21 mouse cellular contexts compared by ENCODE assay signal in genomic region chrX:98881085-98881484, GRCm38 (mm10). TPM values are rescaled to one million over a fixed set of nuclear protein-coding genes. Genes with fewer than 3 reads are reported as not detected.
DNase-seq lines count a peak whose midpoint lies in the region; ATAC-seq and TF ChIP-seq lines count a peak whose summit lies in the region.
"Had no signal": no experiment of that assay in that cellular context is flagged by ENCODE, and none has a peak within 500 bp of the region (broad histone marks: within the 10 kb centered on the region; RNA-seq: fewer than 3 reads in every experiment).

No protein-coding gene starts in this region.

- H3K4me3 ChIP-seq in MEL (ENCODE audit: control insufficient read depth in 1 of 2, insufficient read depth in 1 of 2, low read depth in 2 of 2, low read length in 2 of 2): no peak overlapping the region
- H3K4me3 ChIP-seq: embryonic facial prominence, embryonic 10.5 days; forebrain, embryonic 13.5 days; hindbrain, embryonic 13.5 days had no signal

- TF ChIP-seq EP300 in MEL (IDR thresholded peaks at IDR 0.05; ENCODE audit: low read depth in 1 of 2, low read length in 2 of 2): peak; percentile 63 to 84; a peak in 3 of 4 replicates

- H3K27me3 ChIP-seq in MEL (ENCODE audit: control insufficient read depth in 1 of 2, insufficient read depth in 2 of 2, low read length in 2 of 2): no peaks in the 10 kb centered on the region
- H3K27me3 ChIP-seq: forebrain, embryonic 13.5 days; hindbrain, embryonic 13.5 days had no signal

- no peak overlapping the region for H3K9ac ChIP-seq in MEL (ENCODE audit: control insufficient read depth, low read depth, low read length, poor library complexity, severe bottlenecking)
- H3K9ac ChIP-seq: forebrain, embryonic 13.5 days; forebrain, postnatal 0 days; hindbrain, embryonic 13.5 days had no signal

- no peaks in the 10 kb centered on the region for H3K79me2 ChIP-seq in MEL (ENCODE audit: control insufficient read depth, insufficient read depth, low read length, poor library complexity)

- peak; percentile 95 for ATAC-seq in common myeloid progenitor, adult 5-6 weeks (replicated peaks; ENCODE audit: low read depth, poor library complexity, severe bottlenecking)
- peak; percentile 83 for ATAC-seq in megakaryocyte, adult 5-6 weeks (ENCODE audit: poor library complexity, severe bottlenecking)
- ATAC-seq: CD4-positive, CD25-positive, alpha-beta regulatory T cell, adult 4 months; forebrain, embryonic 13.5 days; forebrain, postnatal 0 days; hindbrain, postnatal 0 days had no signal

- no peak overlapping the region for H3K27ac ChIP-seq in MEL (ENCODE audit: control insufficient read depth, low read depth, low read length)
- H3K27ac ChIP-seq: embryonic facial prominence, embryonic 10.5 days; forebrain, embryonic 13.5 days; hindbrain, embryonic 13.5 days; hindbrain, postnatal 0 days had no signal

- TF ChIP-seq CTCF in MEL (IDR thresholded peaks at IDR 0.05 in 2 of 3, conservative IDR thresholded peaks at IDR 0.05 in 1 of 3; ENCODE audit: control insufficient read depth in 1 of 3, insufficient read depth in 1 of 3, low read depth in 2 of 3, low read length in 3 of 3, poor library complexity in 1 of 3, severe bottlenecking in 1 of 3): no peak

- no peaks in the 10 kb centered on the region; a peak in 1 of 4 replicates for H3K36me3 ChIP-seq in MEL (ENCODE audit: control insufficient read depth in 1 of 2, insufficient read depth in 2 of 2, low read length in 2 of 2)
- H3K36me3 ChIP-seq: embryonic facial prominence, embryonic 10.5 days; hindbrain, embryonic 13.5 days had no signal

- intact Hi-C loops in left cerebral cortex, postnatal 4 days (cut with DNase I): no loop called here
- intact Hi-C loops in left cerebral cortex, postnatal 36 days (cut with DNase I): no loop called here

- TF ChIP-seq POLR2A in MEL (IDR thresholded peaks at IDR 0.05; ENCODE audit: control insufficient read depth in 1 of 2, insufficient read depth in 1 of 2, low read depth in 1 of 2, low read length in 2 of 2, poor library complexity in 1 of 2): no peak

- DNase-seq in MEL (ENCODE audit: low read depth, low spot score): peak; percentile 58
- DNase-seq in left cerebral cortex, postnatal 4 days: no peak
- no peak for DNase-seq in cerebellum, adult 9-10 months
- no peak for DNase-seq in left cerebral cortex, postnatal 36 days (ENCODE audit: low spot score in 2 of 2)
- DNase-seq: adrenal gland, adult 8-10 months; adrenal gland, postnatal 36 days; B cell, adult 2 months; cerebellum, adult 11 months; cerebellum, adult 8-10 months; cerebellum, postnatal 25 days; forebrain, postnatal 0 days; gastrocnemius, postnatal 14 days; heart, postnatal 10 days; heart, postnatal 4 days had no signal

- TF ChIP-seq RAD21 in MEL (IDR thresholded peaks at IDR 0.05; ENCODE audit: low read depth, low read length): no peak

- no peaks in the 10 kb centered on the region; a peak in 1 of 4 replicates for H3K4me1 ChIP-seq in MEL (ENCODE audit: control insufficient read depth in 1 of 2, insufficient read depth in 2 of 2, low read length in 2 of 2)
- H3K4me1 ChIP-seq: embryonic facial prominence, embryonic 10.5 days; forebrain, embryonic 13.5 days; hindbrain, embryonic 13.5 days had no signal

- no peaks in the 10 kb centered on the region for H3K9me3 ChIP-seq in MEL (replicated peaks; ENCODE audit: insufficient read depth, low read length)
- H3K9me3 ChIP-seq: embryonic facial prominence, embryonic 10.5 days; forebrain, embryonic 13.5 days; hindbrain, embryonic 13.5 days had no signal

TF ChIP-seq in MEL, 35 proteins besides CTCF, POLR2A, EP300 and RAD21:
- TF ChIP-seq MAFK (IDR thresholded peaks at IDR 0.05; ENCODE audit: borderline replicate concordance, low read depth, low read length) (peak; percentile 46; the same call in 1 of the 2 replicates), ZC3H11A (IDR thresholded peaks at IDR 0.05; ENCODE audit: low read depth, low read length) (no peak), ETS1 (IDR thresholded peaks at IDR 0.05; ENCODE audit: low read depth, low read length) (peak; percentile 63), NELFE (IDR thresholded peaks at IDR 0.05; ENCODE audit: low read depth, low read length) (no peak), JUND (IDR thresholded peaks at IDR 0.05; ENCODE audit: low read depth, low read length) (no peak), CHD2 (IDR thresholded peaks at IDR 0.05; ENCODE audit: low read length) (no peak), RCOR1 (IDR thresholded peaks at IDR 0.05; ENCODE audit: low read depth, low read length) (peak; percentile 99), BHLHE40 (IDR thresholded peaks at IDR 0.05; ENCODE audit: borderline replicate concordance, low read depth, low read length) (no peak), TCF12 (IDR thresholded peaks at IDR 0.05; ENCODE audit: low read depth, low read length) (no peak), GATA1 (IDR thresholded peaks at IDR 0.05; ENCODE audit: low read depth, low read length) (peak; percentile 88), POLR2AphosphoS2 (IDR thresholded peaks at IDR 0.05; ENCODE audit: low read length) (no peak), MYC (IDR thresholded peaks at IDR 0.05; ENCODE audit: low read depth, low read length) (no peak), ZKSCAN1 (IDR thresholded peaks at IDR 0.05; ENCODE audit: low read depth, low read length) (0 out of 2 replicates have a peak, but pooled peaks have one; percentile 60), CHD1 (IDR thresholded peaks at IDR 0.05; ENCODE audit: low read depth, low read length) (no peak), MEF2A (IDR thresholded peaks at IDR 0.05; ENCODE audit: extremely low read depth, insufficient replicate concordance, low read depth, low read length, poor library complexity, severe bottlenecking) (no peak), HCFC1 (IDR thresholded peaks at IDR 0.05; ENCODE audit: low read depth, low read length) (no peak)
TF ChIP-seq in MEL: peak in this region for 5.

RNA-seq across cellular contexts. Expression of gene Ophn1, which starts 9.7 kb away (rescaled TPM):
- not detected in 2 replicates for total RNA-seq in MEL (2012; rRNA removed)
- not detected for polyA plus RNA-seq in MEL (2012; ENCODE audit: insufficient read depth in 1 of 2, insufficient read length in 2 of 2, low read depth in 1 of 2, low replicate concordance in 2 of 2, missing spikeins in 1 of 2)
- 1.1 and 2.3 TPM in 2 replicates for total RNA-seq in common myeloid progenitor, adult 5-6 weeks (2017)
- 2.3 and 3.9 TPM in 2 replicates for total RNA-seq in megakaryocyte, adult 5-6 weeks (2015)
- 2.6 and 4.8 TPM in 2 replicates for total RNA-seq in megakaryocyte, adult 5-6 weeks (2017)
- 10 to 100 TPM; 48.7 to 48.9 TPM for total RNA-seq in left cerebral cortex, postnatal 4 days (2021)
- 10 to 100 TPM; 31.2 to 43.2 TPM for total RNA-seq in left cerebral cortex, postnatal 36 days (2021)

RNA-seq across cellular contexts. Expression of gene Yipf6, which starts 55.0 kb away (rescaled TPM):
- 15.3 and 19.0 TPM in 2 replicates for total RNA-seq in MEL (2012; rRNA removed)
- polyA plus RNA-seq in MEL (2012; ENCODE audit: insufficient read depth in 1 of 2, insufficient read length in 2 of 2, low read depth in 1 of 2, low replicate concordance in 2 of 2, missing spikeins in 1 of 2): 10 to 100 TPM in 1 of 2 experiments, not detected in 1; 20.2 TPM
- total RNA-seq in common myeloid progenitor, adult 5-6 weeks (2017): 24.9 and 29.6 TPM in 2 replicates
- total RNA-seq in megakaryocyte, adult 5-6 weeks (2015): 15.9 and 17.1 TPM in 2 replicates
- 19.0 and 22.8 TPM in 2 replicates for total RNA-seq in megakaryocyte, adult 5-6 weeks (2017)
- 10 to 100 TPM; 28.0 to 29.8 TPM for total RNA-seq in left cerebral cortex, postnatal 4 days (2021)
- total RNA-seq in left cerebral cortex, postnatal 36 days (2021): 10 to 100 TPM; 32.8 to 33.9 TPM
